Mouse (Mus musculus) MEL (cell line): ENCODE results near the gene Aqp11. TPM values are rescaled to one million over a fixed set of nuclear protein-coding genes. Genes with fewer than 3 reads are reported as not detected.

Experiments
- DNase-seq: peaks from one replicate; pipeline ENCODE4 v3.0.0; 2011; ENCODE audit warnings: low read depth, low spot score
- H3K27ac ChIP-seq: 2 replicates; pipeline ENCODE4 v1.5.1; 2012; ENCODE audit warnings: low read depth, mild to moderate bottlenecking, control low read depth, low read length, moderate library complexity; ENCODE audit not compliant: control insufficient read depth
- H3K27me3 ChIP-seq, 2 experiments: fragments of 150-350 bp in 1 of 2; sonication (generic) in 1 of 2; 2 replicates each; pipeline ENCODE4 v1.6.1; 2012; ENCODE audit warnings: low read length in 2 of 2, mild to moderate bottlenecking in 2 of 2, improper control_type of control experiment in 1 of 2, moderate library complexity in 1 of 2; ENCODE audit not compliant: insufficient read depth in 2 of 2, control insufficient read depth in 1 of 2
- H3K36me3 ChIP-seq, 2 experiments: 2 replicates each; pipeline ENCODE4 v1.6.1; 2012 to 2014; ENCODE audit warnings: low read length in 2 of 2, improper control_type of control experiment in 1 of 2, inconsistent platforms in 1 of 2, mild to moderate bottlenecking in 1 of 2; ENCODE audit not compliant: insufficient read depth in 2 of 2, control insufficient read depth in 1 of 2
- H3K4me1 ChIP-seq, 2 experiments: fragments of 150-350 bp in 1 of 2; sonication (generic) in 1 of 2; 2 replicates each; pipeline ENCODE4 v1.6.1; 2012; ENCODE audit warnings: low read length in 2 of 2, improper control_type of control experiment in 1 of 2, mild to moderate bottlenecking in 1 of 2; ENCODE audit not compliant: insufficient read depth in 2 of 2, control insufficient read depth in 1 of 2
- H3K4me3 ChIP-seq, 2 experiments: fragments of 150-350 bp in 1 of 2; sonication (generic) in 1 of 2; 2 replicates each; pipeline ENCODE4 v1.5.1; 2012; ENCODE audit warnings: low read depth in 2 of 2, low read length in 2 of 2, mild to moderate bottlenecking in 2 of 2, moderate library complexity in 2 of 2, control low read depth in 1 of 2, improper control_type of control experiment in 1 of 2; ENCODE audit not compliant: control insufficient read depth in 1 of 2, insufficient read depth in 1 of 2
- H3K79me2 ChIP-seq: 2 replicates; pipeline ENCODE4 v1.6.1; 2012; ENCODE audit warnings: mild to moderate bottlenecking, low read length, moderate library complexity; ENCODE audit not compliant: control insufficient read depth, poor library complexity, insufficient read depth
- H3K9ac ChIP-seq: 2 replicates; pipeline ENCODE4 v1.6.1; 2012; ENCODE audit warnings: low read depth, mild to moderate bottlenecking, control low read depth, low read length, moderate library complexity; ENCODE audit not compliant: control insufficient read depth, poor library complexity, severe bottlenecking
- H3K9me3 ChIP-seq: fragments of 150-350 bp; sonication (generic); replicated peaks from 2 replicates; pipeline ENCODE4 v1.6.1; 2012; ENCODE audit warnings: mild to moderate bottlenecking, low read length, improper control_type of control experiment, moderate library complexity; ENCODE audit not compliant: insufficient read depth
- GABPA ChIP-seq: IDR thresholded peaks from 2 replicates; pipeline ENCODE4 v1.6.1; 2012; ENCODE audit warnings: low read depth, mild to moderate bottlenecking, inconsistent platforms, low read length, improper control_type of control experiment, moderate library complexity
- JUND ChIP-seq: IDR thresholded peaks from 2 replicates; pipeline ENCODE4 v1.6.1; 2011; ENCODE audit warnings: low read depth, mild to moderate bottlenecking, improper control_type of control experiment, low read length
- KAT2A ChIP-seq: conservative IDR thresholded peaks from 2 replicates; pipeline ENCODE4 v1.6.1; 2012; ENCODE audit warnings: low read depth, low read length, improper control_type of control experiment, inconsistent platforms
- MAFK ChIP-seq: IDR thresholded peaks from 2 replicates; pipeline ENCODE4 v1.6.1; 2011; ENCODE audit warnings: low read depth, mild to moderate bottlenecking, low read length, improper control_type of control experiment, borderline replicate concordance
- MAZ ChIP-seq: IDR thresholded peaks from 2 replicates; pipeline ENCODE4 v1.6.1; 2012; ENCODE audit warnings: low read depth, mild to moderate bottlenecking, inconsistent platforms, low read length, improper control_type of control experiment
- MXI1 ChIP-seq: IDR thresholded peaks from 2 replicates; pipeline ENCODE4 v1.6.1; 2011; ENCODE audit warnings: mild to moderate bottlenecking, low read depth, low read length, improper control_type of control experiment
- MYC ChIP-seq: IDR thresholded peaks from 2 replicates; pipeline ENCODE4 v1.6.1; 2011; ENCODE audit warnings: low read depth, mild to moderate bottlenecking, low read length, improper control_type of control experiment, moderate library complexity
- NELFE ChIP-seq: IDR thresholded peaks from 2 replicates; pipeline ENCODE4 v1.6.1; 2011; ENCODE audit warnings: low read depth, low read length, improper control_type of control experiment
- NRF1 ChIP-seq: IDR thresholded peaks from 2 replicates; pipeline ENCODE4 v1.6.1; 2014; ENCODE audit warnings: low read depth, mild to moderate bottlenecking, inconsistent platforms, low read length, improper control_type of control experiment, moderate library complexity; ENCODE audit not compliant: poor library complexity, insufficient read depth, severe bottlenecking
- POLR2A ChIP-seq, 2 experiments: IDR thresholded peaks; 2 replicates each; pipeline ENCODE4 v1.6.1; 2011 to 2012; ENCODE audit warnings: low read length in 2 of 2, mild to moderate bottlenecking in 2 of 2, control low read depth in 1 of 2, improper control_type of control experiment in 1 of 2, low read depth in 1 of 2, moderate library complexity in 1 of 2; ENCODE audit not compliant: control insufficient read depth in 1 of 2, insufficient read depth in 1 of 2, poor library complexity in 1 of 2
- POLR2AphosphoS2 ChIP-seq: IDR thresholded peaks from 2 replicates; pipeline ENCODE4 v1.6.1; 2011; ENCODE audit warnings: low read length, improper control_type of control experiment
- RAD21 ChIP-seq: IDR thresholded peaks from 2 replicates; pipeline ENCODE4 v1.6.1; 2011; ENCODE audit warnings: mild to moderate bottlenecking, low read depth, low read length, improper control_type of control experiment
- SIN3A ChIP-seq: IDR thresholded peaks from 2 replicates; pipeline ENCODE4 v1.6.1; 2012; ENCODE audit warnings: low read length, improper control_type of control experiment, inconsistent platforms
- SMC3 ChIP-seq: IDR thresholded peaks from 2 replicates; pipeline ENCODE4 v1.6.1; 2011; ENCODE audit warnings: low read depth, low read length, improper control_type of control experiment
- TAL1 ChIP-seq: IDR thresholded peaks from 2 replicates; pipeline ENCODE4 v1.6.1; 2012; ENCODE audit warnings: mild to moderate bottlenecking, inconsistent platforms, low read length, moderate library complexity, mixed read lengths
- UBTF ChIP-seq: IDR thresholded peaks from 2 replicates; pipeline ENCODE4 v1.6.1; 2012; ENCODE audit warnings: low read depth, mild to moderate bottlenecking, inconsistent platforms, low read length, improper control_type of control experiment, moderate library complexity, borderline replicate concordance; ENCODE audit not compliant: insufficient read depth
- USF1 ChIP-seq: IDR thresholded peaks from 2 replicates; pipeline ENCODE4 v1.6.1; 2014; ENCODE audit warnings: low read depth, mild to moderate bottlenecking, inconsistent platforms, low read length, improper control_type of control experiment, moderate library complexity
- USF2 ChIP-seq, 2 experiments: IDR thresholded peaks; 2 replicates each; pipeline ENCODE4 v1.6.1; 2011 to 2012; ENCODE audit warnings: improper control_type of control experiment in 2 of 2, low read length in 2 of 2, borderline replicate concordance in 1 of 2, inconsistent platforms in 1 of 2, low read depth in 1 of 2, mild to moderate bottlenecking in 1 of 2; ENCODE audit not compliant: insufficient read depth in 1 of 2
- polyA plus RNA-seq, 2 experiments: library from polyadenylated mRNA; stranded (reverse) in 1 of 2; unstranded in 1 of 2; fragments of >175 nt in 1 of 2; fragments of >200 nt in 1 of 2; gene quantifications; 2 replicates each; pipeline versions ENCODE4 v1.2.1 to v1.2.4; 2012; ENCODE audit warnings: low replicate concordance in 2 of 2, low read depth in 1 of 2; ENCODE audit not compliant: insufficient read length in 2 of 2, insufficient read depth in 1 of 2, missing spikeins in 1 of 2
- total RNA-seq: library from RNA; depleted of rRNA; stranded (reverse); fragments of 300-350 nt; gene quantifications from 2 replicates; pipeline ENCODE4 v1.2.3, GENCODE M21; 2012

The Aqp11 gene
- total and polyA plus RNA-seq, 3 experiments = 0.89 to 3.9 TPM; not detected in 1

GRCm38 (mm10) chr7:97737256-97737637 is 842 bp downstream of the Aqp11 start:
- peaks cover 4% of the 10 kb centered on the region; the same call in 1 of the 2 replicates for H3K79me2 ChIP-seq
- H3K27ac ChIP-seq = no peak overlapping the region
- H3K9ac ChIP-seq = peak overlapping the region; percentile 62
- peaks cover 6 to 30% of the 10 kb centered on the region in 2 experiments for H3K4me1 ChIP-seq
- peaks cover 0 to 12% of the 10 kb centered on the region in 2 experiments; a peak in 2 of 4 replicates for H3K36me3 ChIP-seq
- H3K27me3 ChIP-seq = no peaks in the 10 kb centered on the region
- H3K4me3 ChIP-seq = peak overlapping the region; percentile 71 to 80
- TF ChIP-seq USF2 (IDR thresholded peaks at IDR 0.05; ENCODE audit: borderline replicate concordance in 1 of 2, insufficient read depth in 1 of 2, low read depth in 1 of 2, low read length in 2 of 2) = no peak
- no peak for TF ChIP-seq POLR2AphosphoS2
- TF ChIP-seq TAL1 = no peak
- TF ChIP-seq MYC = no peak
- no peak for TF ChIP-seq NELFE
- no peak for TF ChIP-seq GABPA
- TF ChIP-seq SMC3 = no peak
- TF ChIP-seq USF1 = no peak
- TF ChIP-seq RAD21 = no peak
- no peaks in the 10 kb centered on the region for H3K9me3 ChIP-seq
- no peak for DNase-seq

DNA sequence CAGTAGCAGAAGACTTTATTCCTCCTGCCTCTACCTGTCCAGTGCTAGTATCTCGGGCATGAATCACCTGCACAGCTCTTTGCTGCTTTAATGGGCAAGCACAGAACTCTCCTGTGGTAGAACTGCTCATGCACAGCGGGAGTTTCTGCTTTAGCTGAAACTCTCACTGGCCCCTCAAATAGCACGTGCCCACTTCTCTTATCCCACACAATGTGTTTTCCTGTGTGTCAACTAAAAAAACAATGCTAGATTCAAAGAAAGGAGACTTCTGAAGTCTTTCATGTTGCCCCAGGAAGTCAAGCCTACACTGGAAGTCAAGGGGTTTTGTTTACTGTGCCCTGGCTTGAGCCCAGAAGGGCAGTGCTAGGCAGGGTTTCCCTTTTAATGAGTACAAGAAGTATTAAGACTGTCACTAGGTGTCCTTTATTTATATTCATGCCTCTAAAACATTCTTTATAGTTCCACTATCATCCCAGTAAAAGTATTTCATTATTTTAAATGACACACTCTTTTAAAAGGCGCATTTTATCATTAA is 2.1 kb downstream of the Aqp11 start:
- Histone ChIP-seq H3K36me3 (peaks cover 0 to 2% of the 10 kb centered on the region in 2 experiments; a peak in 2 of 4 replicates), H3K9ac (no peak overlapping the region), H3K9me3 (no peaks in the 10 kb centered on the region), H3K27ac (no peak overlapping the region), H3K4me1 (peaks cover 1 to 20% of the 10 kb centered on the region in 2 experiments), H3K4me3 (no peak overlapping the region), H3K27me3 (no peaks in the 10 kb centered on the region), H3K79me2 (peaks cover 4% of the 10 kb centered on the region; the same call in 1 of the 2 replicates)
- DNase-seq = no peak
- TF ChIP-seq POLR2A (IDR thresholded peaks at IDR 0.05; ENCODE audit: control insufficient read depth in 1 of 2, insufficient read depth in 1 of 2, low read depth in 1 of 2, low read length in 2 of 2, poor library complexity in 1 of 2) (no peak), MXI1 (no peak)

GRCm38 (mm10) chr7:97735021-97735420 is 3.1 kb downstream of the Aqp11 start:
- Histone ChIP-seq H3K36me3 (peaks cover 0 to 2% of the 10 kb centered on the region in 2 experiments; a peak in 2 of 4 replicates), H3K79me2 (peaks cover 4% of the 10 kb centered on the region; the same call in 1 of the 2 replicates), H3K9ac (no peak overlapping the region), H3K27ac (no peak overlapping the region), H3K27me3 (no peaks in the 10 kb centered on the region), H3K9me3 (no peaks in the 10 kb centered on the region)
- DNase-seq = no peak
- no peak for TF ChIP-seq UBTF
- no peak for TF ChIP-seq SIN3A
- TF ChIP-seq MAZ = no peak
- TF ChIP-seq MAFK = no peak
- TF ChIP-seq RAD21 = no peak
- no peak for TF ChIP-seq NRF1
- no peak for TF ChIP-seq SMC3
- no peak for TF ChIP-seq KAT2A
- no peak for TF ChIP-seq JUND
- TF ChIP-seq, all 39 proteins: peak for 0
- Histone ChIP-seq H3K4me1 (peaks cover 1 to 18% of the 10 kb centered on the region in 2 experiments), H3K4me3 (no peak overlapping the region)
